Mouse (Mus musculus) neural tube, embryonic 15.5 days (tissue): ENCODE results near the gene Itga1. TPM values are rescaled to one million over a fixed set of nuclear protein-coding genes. Genes with fewer than 3 reads are reported as not detected.

Source experiments
- ATAC-seq: fragments of 200-750 bp; cut with Nextera tagmentation; 2 replicates; pipeline ENCODE4 v1.8.0; 2017; ENCODE audit warnings: mild to moderate bottlenecking, moderate TSS enrichment, moderate library complexity; ENCODE audit not compliant: low FRiP score
- H3K27ac ChIP-seq: fragments of 300-500 bp; sonication (generic); replicated peaks from 2 replicates; pipeline ENCODE4 v1.5.1; 2015; ENCODE audit warnings: mild to moderate bottlenecking, inconsistent platforms
- H3K27me3 ChIP-seq: fragments of 300-500 bp; sonication (generic); replicated peaks from 2 replicates; pipeline ENCODE4 v1.6.1; 2015; ENCODE audit warnings: inconsistent platforms
- H3K36me3 ChIP-seq: fragments of 300-500 bp; sonication (generic); 2 replicates; pipeline ENCODE4 v1.6.1; 2015; ENCODE audit warnings: inconsistent platforms
- H3K4me1 ChIP-seq: fragments of 300-500 bp; sonication (generic); 2 replicates; pipeline ENCODE4 v1.6.1; 2015; ENCODE audit warnings: inconsistent platforms
- H3K4me2 ChIP-seq: fragments of 300-500 bp; sonication (generic); 2 replicates; pipeline ENCODE4 v1.6.1; 2015; ENCODE audit warnings: inconsistent platforms, mild to moderate bottlenecking, moderate library complexity
- H3K4me3 ChIP-seq: fragments of 300-500 bp; sonication (generic); replicated peaks from 2 replicates; pipeline ENCODE4 v1.5.1; 2015; ENCODE audit warnings: mild to moderate bottlenecking, inconsistent platforms
- H3K9ac ChIP-seq: fragments of 300-500 bp; sonication (generic); replicated peaks from 2 replicates; pipeline ENCODE4 v1.6.1; 2015; ENCODE audit warnings: mild to moderate bottlenecking, inconsistent platforms
- H3K9me3 ChIP-seq: fragments of 300-500 bp; sonication (generic); replicated peaks from 2 replicates; pipeline ENCODE4 v1.6.1; 2016; ENCODE audit warnings: inconsistent platforms
- WGBS: fragments of 180-500 bp; shearing (Covaris S2); methylation state at CpG from one replicate; pipeline ENCODE4 v1.1.7; 2015; ENCODE audit warnings: mixed read lengths; 5-methylcytosine and 5-hydroxymethylcytosine counted together
- polyA plus RNA-seq: library from polyadenylated mRNA; unstranded; fragments of >200 nt; fragmentation: Nextera tagmentation; extraction: Ambion mirVana; gene quantifications from 2 replicates; pipeline ENCODE4 v1.2.1, GENCODE M21; 2015

Gene Itga1
- polyA plus RNA-seq, 1 experiment from 2014 or later = 7.0 TPM

DNA sequence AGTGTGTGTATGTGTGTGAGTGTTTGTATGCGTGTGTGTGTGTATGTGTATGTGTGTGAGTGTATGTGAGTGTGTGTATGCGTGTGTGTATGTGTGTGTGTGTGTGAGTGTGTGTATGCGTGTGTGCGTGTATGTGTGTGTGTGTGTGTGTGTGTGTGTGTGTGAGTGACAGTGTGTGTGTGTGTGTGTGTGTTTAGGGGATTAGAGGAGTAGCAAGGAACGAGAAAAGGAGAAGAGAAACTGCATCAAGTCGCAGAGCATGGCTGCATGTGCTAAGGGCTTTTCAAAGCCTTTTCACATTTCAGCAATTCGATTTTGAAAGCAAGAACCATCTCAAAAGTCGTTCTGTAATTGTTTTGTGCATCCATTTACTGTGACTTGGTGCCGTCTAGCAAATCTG is 191.1 kb downstream of the Itga1 start:
- WGBS = 73% methylated on average over 9 of the region's 9 CpGs
- Histone ChIP-seq H3K4me3 (no peak overlapping the region), H3K36me3 (no peaks in the 10 kb centered on the region)

DNA sequence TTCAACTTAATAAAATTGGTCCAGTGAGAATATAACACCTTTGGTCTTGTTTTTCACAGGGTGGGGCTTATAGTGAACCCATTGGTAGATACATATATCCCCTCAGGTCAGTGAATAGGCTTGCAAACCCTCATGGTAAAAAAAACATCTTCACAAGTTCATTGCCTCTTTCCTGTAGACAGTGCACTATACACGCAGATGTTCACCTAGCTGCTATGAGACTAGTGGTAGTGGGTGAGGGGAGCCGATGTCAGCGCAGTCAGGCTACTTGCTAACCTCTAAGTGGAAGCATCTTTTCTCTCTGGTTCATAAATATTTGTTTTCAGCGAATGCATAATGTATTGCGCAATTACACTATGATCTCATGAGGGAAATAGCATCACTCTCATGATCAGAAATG is 192.2 kb downstream of the Itga1 start:
- ATAC-seq = no peak
- no peak overlapping the region for H3K27ac ChIP-seq
- no peak overlapping the region for H3K9ac ChIP-seq
- H3K4me3 ChIP-seq = no peak overlapping the region
- no peaks in the 10 kb centered on the region for H3K4me1 ChIP-seq
- no peaks in the 10 kb centered on the region for H3K27me3 ChIP-seq
- H3K36me3 ChIP-seq = no peaks in the 10 kb centered on the region
- 70% methylated on average over 5 of the region's 5 CpGs for WGBS
- H3K9me3 ChIP-seq = no peaks in the 10 kb centered on the region
- no peak overlapping the region for H3K4me2 ChIP-seq

More for the DNA sequence above, 191.1 kb downstream of the Itga1 start:
- no peak overlapping the region for H3K4me2 ChIP-seq
- no peak for ATAC-seq
- H3K27ac ChIP-seq = no peak overlapping the region
- no peaks in the 10 kb centered on the region for H3K27me3 ChIP-seq
- no peak overlapping the region for H3K9ac ChIP-seq
- no peaks in the 10 kb centered on the region for H3K9me3 ChIP-seq
- H3K4me1 ChIP-seq = no peaks in the 10 kb centered on the region

GRCm38 (mm10) chr13:114907876-114908275 is 193.9 kb downstream of the Itga1 start:
- Histone ChIP-seq H3K4me3 (no peak overlapping the region), H3K9me3 (no peaks in the 10 kb centered on the region), H3K27ac (no peak overlapping the region), H3K9ac (no peak overlapping the region), H3K4me2 (no peak overlapping the region), H3K36me3 (no peaks in the 10 kb centered on the region), H3K4me1 (no peaks in the 10 kb centered on the region), H3K27me3 (no peaks in the 10 kb centered on the region)
- ATAC-seq = no peak
- WGBS = 84% methylated on average over 4 of the region's 4 CpGs

Other genes with a start within 250 kb of the Itga1 start
- 1.00 and 1.8 TPM in 2 replicates for gene Itga2, start 169.9 kb downstream of the Itga1 start, polyA plus RNA-seq
- gene Pelo, start 11.8 kb downstream of the Itga1 start, polyA plus RNA-seq = 6.7 TPM in 2 replicates
- 2.9 and 4.6 TPM in 2 replicates for gene Gm49395, start within 50 bp of the Itga1 start, polyA plus RNA-seq